Mouse (Mus musculus): ENCODE results near the gene B3galt2. TPM values are rescaled to one million over a fixed set of nuclear protein-coding genes. Genes with fewer than 3 reads are reported as not detected.

B3galt2 gene
- polyA plus RNA-seq, 1 experiment = 0.04 TPM

DNA sequence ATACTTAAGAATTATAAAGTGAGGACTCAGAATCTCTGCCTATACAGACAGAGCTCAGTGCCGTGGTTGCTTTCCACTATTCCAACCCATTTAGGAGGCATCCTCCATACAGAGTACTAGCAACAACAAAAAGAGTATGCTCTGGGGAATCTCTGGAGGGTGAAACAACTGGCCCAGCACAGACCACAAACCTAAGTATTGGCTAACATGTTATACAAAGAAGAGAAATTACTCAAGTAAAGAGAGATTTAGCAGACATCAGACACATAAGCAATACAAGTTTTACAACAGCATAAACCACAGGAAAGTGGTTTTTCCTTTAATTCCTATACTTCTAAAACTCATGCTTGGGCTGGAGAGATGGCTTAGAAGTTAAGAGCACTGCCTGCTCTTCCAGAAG lies 17.8 kb upstream of the B3galt2 start:
- H3ac ChIP-seq (ENCODE audit: control insufficient read depth, insufficient read length, low read depth) = no peak overlapping the region

DNA sequence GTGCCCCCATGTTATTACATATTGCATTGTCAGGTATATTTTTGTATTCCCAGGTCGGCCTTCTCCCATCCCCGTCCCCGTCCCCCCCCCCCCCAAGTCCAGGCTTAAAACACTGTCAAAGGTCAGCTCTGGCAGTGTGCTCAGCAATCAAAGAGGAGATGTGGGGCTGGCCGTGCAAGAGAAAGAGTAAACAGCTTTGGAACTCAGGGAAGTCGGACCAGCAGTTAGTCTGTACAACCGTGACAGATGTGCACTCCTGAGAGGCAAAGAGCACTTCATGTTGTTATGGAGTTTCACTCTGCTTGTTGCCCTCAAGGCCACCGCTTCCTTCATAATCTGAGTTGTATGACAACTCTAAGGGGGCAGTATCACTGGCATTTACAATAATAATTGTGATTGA lies 9.1 kb upstream of the B3galt2 start:
- Histone ChIP-seq H3K27me3 (ENCODE audit: control insufficient read depth, insufficient read depth, insufficient read length) (no peaks in the 10 kb centered on the region), H3K4me3 (ENCODE audit: insufficient read depth, poor library complexity, severe bottlenecking) (no peak overlapping the region), H3K79me3 (ENCODE audit: low read depth) (no peaks in the 10 kb centered on the region), H3K36me3 (ENCODE audit: control insufficient read depth, insufficient read depth) (peaks cover 28% of the 10 kb centered on the region), H3K79me2 (ENCODE audit: control insufficient read depth, insufficient read depth) (no peaks in the 10 kb centered on the region), H3ac (ENCODE audit: control insufficient read depth, insufficient read length, low read depth) (no peak overlapping the region)
- TF ChIP-seq MYOD1 (IDR thresholded peaks at IDR 0.05; ENCODE audit: control insufficient read depth, insufficient read length, low read depth) (no peak), MAX (IDR thresholded peaks at IDR 0.05) (no peak), USF1 (IDR thresholded peaks at IDR 0.05; ENCODE audit: low read depth) (no peak), CTCF (IDR thresholded peaks at IDR 0.05; ENCODE audit: control insufficient read depth, insufficient read depth, insufficient read length) (no peak), MYOG (IDR thresholded peaks at IDR 0.05; ENCODE audit: control insufficient read depth, extremely low read depth, insufficient read length) (no peak), CEBPB (IDR thresholded peaks at IDR 0.05; ENCODE audit: low read depth) (no peak), FOSL1 (IDR thresholded peaks at IDR 0.05; ENCODE audit: insufficient read depth, low read length, poor library complexity, severe bottlenecking) (no peak)

More for the DNA sequence above, 17.8 kb upstream of the B3galt2 start:
- Histone ChIP-seq H3K36me3 (ENCODE audit: control insufficient read depth, insufficient read depth) (peaks cover 49% of the 10 kb centered on the region), H3K4me3 (ENCODE audit: insufficient read depth, poor library complexity, severe bottlenecking) (no peak overlapping the region), H3K79me2 (ENCODE audit: control insufficient read depth, insufficient read depth) (no peaks in the 10 kb centered on the region), H3K79me3 (ENCODE audit: low read depth) (no peaks in the 10 kb centered on the region), H3K27me3 (ENCODE audit: control insufficient read depth, insufficient read depth, insufficient read length) (no peaks in the 10 kb centered on the region)
- TF ChIP-seq CEBPB (IDR thresholded peaks at IDR 0.05; ENCODE audit: low read depth) (no peak), FOSL1 (IDR thresholded peaks at IDR 0.05; ENCODE audit: insufficient read depth, low read length, poor library complexity, severe bottlenecking) (no peak), USF1 (IDR thresholded peaks at IDR 0.05; ENCODE audit: low read depth) (no peak), MYOD1 (IDR thresholded peaks at IDR 0.05; ENCODE audit: control insufficient read depth, insufficient read length, low read depth) (no peak), MAX (IDR thresholded peaks at IDR 0.05) (no peak), MYOG (IDR thresholded peaks at IDR 0.05; ENCODE audit: control insufficient read depth, extremely low read depth, insufficient read length) (no peak), CTCF (IDR thresholded peaks at IDR 0.05; ENCODE audit: control insufficient read depth, insufficient read depth, insufficient read length) (no peak)

DNA sequence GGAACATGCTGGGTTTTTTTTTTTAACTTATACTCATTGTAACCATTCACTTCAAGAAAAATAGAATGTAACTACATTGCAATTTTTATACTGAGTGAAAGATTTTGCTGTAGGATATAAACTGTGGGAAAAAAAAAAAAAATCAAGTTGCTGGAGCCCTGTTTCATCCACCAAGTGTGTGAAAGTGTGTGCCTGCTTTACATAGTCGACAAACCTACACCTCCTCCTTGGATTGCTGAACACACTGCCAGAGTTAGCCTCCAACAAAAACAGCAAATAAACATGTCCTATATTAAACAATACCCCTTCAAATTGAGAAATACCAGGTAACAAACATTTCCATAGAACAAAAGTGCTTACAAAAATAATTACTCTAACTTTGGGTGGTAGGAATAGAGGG lies 8.1 kb upstream of the B3galt2 start:
- H3K4me3 ChIP-seq (ENCODE audit: insufficient read depth, poor library complexity, severe bottlenecking) = no peak overlapping the region
- TF ChIP-seq MAX (IDR thresholded peaks at IDR 0.05) = no peak
- TF ChIP-seq FOSL1 (IDR thresholded peaks at IDR 0.05; ENCODE audit: insufficient read depth, low read length, poor library complexity, severe bottlenecking) = no peak
- TF ChIP-seq CTCF (IDR thresholded peaks at IDR 0.05; ENCODE audit: control insufficient read depth, insufficient read depth, insufficient read length) = no peak
- TF ChIP-seq USF1 (IDR thresholded peaks at IDR 0.05; ENCODE audit: low read depth) = no peak
- no peak for TF ChIP-seq CEBPB (IDR thresholded peaks at IDR 0.05; ENCODE audit: low read depth)
- TF ChIP-seq MYOD1 (IDR thresholded peaks at IDR 0.05; ENCODE audit: control insufficient read depth, insufficient read length, low read depth) = no peak
- TF ChIP-seq MYOG (IDR thresholded peaks at IDR 0.05; ENCODE audit: control insufficient read depth, extremely low read depth, insufficient read length) = no peak
- no peaks in the 10 kb centered on the region for H3K79me3 ChIP-seq (ENCODE audit: low read depth)
- H3K36me3 ChIP-seq (ENCODE audit: control insufficient read depth, insufficient read depth) = peaks cover 25% of the 10 kb centered on the region
- no peaks in the 10 kb centered on the region for H3K27me3 ChIP-seq (ENCODE audit: control insufficient read depth, insufficient read depth, insufficient read length)
- H3ac ChIP-seq (ENCODE audit: control insufficient read depth, insufficient read length, low read depth) = no peak overlapping the region
- no peaks in the 10 kb centered on the region for H3K79me2 ChIP-seq (ENCODE audit: control insufficient read depth, insufficient read depth)

DNA sequence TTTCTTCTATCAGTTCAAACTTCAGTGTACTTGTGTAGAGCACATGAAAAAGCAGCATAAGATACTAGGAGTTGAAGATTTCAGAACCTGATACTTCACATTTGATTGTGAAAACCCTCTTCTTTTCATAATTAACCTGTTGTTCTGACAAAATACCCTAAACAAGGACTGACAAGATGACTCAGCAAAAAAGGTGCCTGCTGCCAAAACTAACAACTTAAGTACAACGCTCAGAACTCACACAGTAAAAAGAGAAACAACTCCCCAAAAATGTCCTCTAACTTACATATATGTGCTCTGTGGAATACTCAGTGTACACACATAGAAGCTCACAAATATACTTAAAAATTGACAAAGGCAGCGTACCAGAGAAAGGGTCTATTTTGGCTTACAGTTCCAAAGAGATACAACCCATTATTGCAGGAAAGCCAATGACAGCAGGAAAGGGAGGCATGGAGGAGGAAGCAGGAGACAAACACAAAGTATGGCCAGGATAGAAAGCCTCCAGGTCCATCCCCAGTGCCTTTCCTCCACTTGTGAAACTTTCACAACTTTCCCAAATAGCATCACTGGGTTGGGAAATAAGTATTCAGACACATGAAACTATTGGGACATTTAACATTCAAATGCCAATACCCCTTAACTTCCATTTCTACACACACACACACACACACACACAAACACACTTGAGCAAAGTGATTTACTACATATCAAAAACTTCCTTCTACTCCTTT lies 7.4 kb upstream of the B3galt2 start:
- Histone ChIP-seq H3K36me3 (ENCODE audit: control insufficient read depth, insufficient read depth) (peaks cover 25% of the 10 kb centered on the region), H3K4me3 (ENCODE audit: insufficient read depth, poor library complexity, severe bottlenecking) (no peak overlapping the region), H3K79me3 (ENCODE audit: low read depth) (no peaks in the 10 kb centered on the region), H3ac (ENCODE audit: control insufficient read depth, insufficient read length, low read depth) (no peak overlapping the region), H3K27me3 (ENCODE audit: control insufficient read depth, insufficient read depth, insufficient read length) (no peaks in the 10 kb centered on the region), H3K79me2 (ENCODE audit: control insufficient read depth, insufficient read depth) (no peaks in the 10 kb centered on the region)
- TF ChIP-seq CEBPB (IDR thresholded peaks at IDR 0.05; ENCODE audit: low read depth) (no peak), USF1 (IDR thresholded peaks at IDR 0.05; ENCODE audit: low read depth) (no peak), MYOD1 (IDR thresholded peaks at IDR 0.05; ENCODE audit: control insufficient read depth, insufficient read length, low read depth) (no peak), MYOG (IDR thresholded peaks at IDR 0.05; ENCODE audit: control insufficient read depth, extremely low read depth, insufficient read length) (no peak), FOSL1 (IDR thresholded peaks at IDR 0.05; ENCODE audit: insufficient read depth, low read length, poor library complexity, severe bottlenecking) (no peak), MAX (IDR thresholded peaks at IDR 0.05) (no peak), CTCF (IDR thresholded peaks at IDR 0.05; ENCODE audit: control insufficient read depth, insufficient read depth, insufficient read length) (no peak)

DNA sequence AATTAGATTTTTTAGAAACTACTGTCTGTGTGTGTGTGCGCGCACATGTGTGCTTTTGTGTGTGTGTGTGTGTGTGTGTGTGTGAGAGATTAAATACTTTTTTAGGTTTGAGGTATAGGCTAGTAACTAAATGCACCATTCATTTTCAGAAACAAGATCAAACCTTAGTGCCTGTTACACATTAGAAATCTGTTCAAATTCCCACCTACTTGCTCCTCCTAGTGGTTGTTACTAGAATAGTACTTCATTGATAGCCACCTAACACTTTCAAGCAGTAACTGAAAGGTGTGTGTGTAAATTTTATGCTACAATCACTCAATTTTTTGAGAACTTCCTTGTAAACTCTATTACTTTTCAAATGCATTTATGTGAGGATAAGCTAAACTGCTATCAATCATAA lies 3.8 kb downstream of the B3galt2 start:
- no peak overlapping the region for H3K4me3 ChIP-seq (ENCODE audit: insufficient read depth, poor library complexity, severe bottlenecking)
- H3K79me2 ChIP-seq (ENCODE audit: control insufficient read depth, insufficient read depth) = peaks cover 8% of the 10 kb centered on the region
- no peaks in the 10 kb centered on the region for H3K27me3 ChIP-seq (ENCODE audit: control insufficient read depth, insufficient read depth, insufficient read length)
- TF ChIP-seq MYOG (IDR thresholded peaks at IDR 0.05; ENCODE audit: control insufficient read depth, extremely low read depth, insufficient read length) = no peak
- TF ChIP-seq FOSL1 (IDR thresholded peaks at IDR 0.05; ENCODE audit: insufficient read depth, low read length, poor library complexity, severe bottlenecking) = no peak
- no peak for TF ChIP-seq MYOD1 (IDR thresholded peaks at IDR 0.05; ENCODE audit: control insufficient read depth, insufficient read length, low read depth)
- no peak for TF ChIP-seq MAX (IDR thresholded peaks at IDR 0.05)
- TF ChIP-seq USF1 (IDR thresholded peaks at IDR 0.05; ENCODE audit: low read depth) = no peak
- no peak for TF ChIP-seq CTCF (IDR thresholded peaks at IDR 0.05; ENCODE audit: control insufficient read depth, insufficient read depth, insufficient read length)
- TF ChIP-seq CEBPB (IDR thresholded peaks at IDR 0.05; ENCODE audit: low read depth) = no peak
- H3K79me3 ChIP-seq (ENCODE audit: low read depth) = no peaks in the 10 kb centered on the region
- H3ac ChIP-seq (ENCODE audit: control insufficient read depth, insufficient read length, low read depth) = no peak overlapping the region
- peaks cover 8% of the 10 kb centered on the region for H3K36me3 ChIP-seq (ENCODE audit: control insufficient read depth, insufficient read depth)
